Mouse (Mus musculus) neutrophil, adult 65 days (primary cell): ENCODE data around the gene Havcr1. TPM values are rescaled to one million over a fixed set of nuclear protein-coding genes. Genes with fewer than 3 reads are reported as not detected.

Source experiments
- total RNA-seq: library from RNA; stranded (reverse); gene quantifications from 2 replicates; pipeline ENCODE4 v1.2.4, GENCODE M21; 2023

The Havcr1 gene
- not detected in 2 replicates for total RNA-seq

GRCm38 (mm10) chr11:46735076-46735475 is at the start of gene Havcr1:
Havcr1 (plus strand) TSS chr11:46735080.

GRCm38 (mm10) chr11:46706664-46707356 is 28.1 kb upstream of the Havcr1 start, which contains the start of gene Timd2:
Timd2 (minus strand) TSS chr11:46707061.

GRCm38 (mm10) chr11:46810511-46810910 is 75.6 kb downstream of the Havcr1 start, which contains the start of gene Timd4:
Timd4 (plus strand) TSS chr11:46810800.

Other genes with a start within 250 kb of the Havcr1 start
- gene Gm12169, start 210.9 kb upstream of the Havcr1 start, total RNA-seq, result not detected in 2 replicates
- gene BC053393, start 163.5 kb upstream of the Havcr1 start, total RNA-seq, result not detected in 2 replicates
- gene Dppa1, start 105.8 kb upstream of the Havcr1 start, total RNA-seq, result not detected in 2 replicates
- gene Timd2, start 28.0 kb upstream of the Havcr1 start, total RNA-seq, result not detected in 2 replicates
- 0.23 TPM in 1 of 2 replicates, not detected in the other for gene Timd4, start 75.7 kb downstream of the Havcr1 start, total RNA-seq